Mouse (Mus musculus) neutrophil, adult 5-6 weeks (primary cell): ENCODE measurements around the gene Plbd1. TPM values are rescaled to one million over a fixed set of nuclear protein-coding genes. Genes with fewer than 3 reads are reported as not detected.

ENCODE experiments used
- ATAC-seq: fragments of 151-379, 151-347 bp; 2 replicates; pipeline ENCODE4 v1.8.0; 2017; ENCODE audit warnings: mild to moderate bottlenecking, moderate TSS enrichment; ENCODE audit not compliant: insufficient number of reproducible peaks, poor library complexity, low FRiP score, severe bottlenecking; ENCODE audit errors: extremely low read depth
- total RNA-seq: library from RNA; stranded (forward); fragments of 200-1000 nt; gene quantifications from 2 replicates; pipeline ENCODE4 v1.2.3, GENCODE M21; 2017

Plbd1 gene
- total RNA-seq, 1 experiment from 2014 or later: 276 TPM

GRCm38 (mm10) chr6:136655786-136656185 lies 5.9 kb downstream of the Plbd1 start:
- no peak for ATAC-seq

DNA sequence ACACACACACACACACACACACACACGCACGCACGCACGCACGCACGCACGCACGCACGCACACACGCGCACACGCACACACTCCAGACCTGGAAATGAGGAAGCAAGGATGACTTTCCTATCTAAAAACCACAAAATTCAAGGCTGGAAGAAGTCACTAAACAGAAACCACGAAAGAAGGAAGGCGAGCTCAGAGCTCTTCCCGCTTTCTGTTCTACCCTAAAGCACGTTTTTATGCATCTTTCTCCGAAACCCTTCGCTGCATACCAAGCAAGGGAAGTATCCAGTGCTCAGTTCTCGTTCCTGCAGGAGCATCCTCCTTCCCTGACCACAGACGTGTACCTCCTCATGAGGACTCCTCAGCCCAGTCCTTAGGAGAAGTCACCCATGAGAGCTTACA lies 7.3 kb downstream of the Plbd1 start:
- no peak for ATAC-seq

- peak; percentile 76 for ATAC-seq
Observed at GRCm38 (mm10) chr6:136653331-136653730, 8.4 kb downstream of the Plbd1 start.

DNA sequence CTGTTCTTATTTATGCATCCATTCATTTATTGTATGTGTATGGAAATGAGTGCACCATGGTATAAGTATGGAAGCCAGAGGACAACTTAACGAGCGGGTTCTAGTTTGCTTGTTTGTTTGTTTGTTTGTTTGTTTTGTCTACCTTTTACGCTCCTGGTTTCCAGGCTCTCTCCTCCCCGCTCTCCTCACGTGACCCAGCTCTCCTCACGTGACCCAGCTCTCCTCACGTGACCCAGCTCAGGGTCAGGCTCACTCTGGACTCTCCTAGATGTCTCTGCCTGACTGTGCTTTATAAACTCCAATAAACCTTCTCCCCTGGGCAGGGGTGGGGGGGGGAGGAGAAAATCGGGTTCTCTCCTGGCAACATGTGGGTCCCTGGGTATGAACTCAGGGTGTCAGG lies 11.1 kb downstream of the Plbd1 start:
- no peak for ATAC-seq

- ATAC-seq: no peak
Observed at GRCm38 (mm10) chr6:136647455-136647861, 14.3 kb downstream of the Plbd1 start.

DNA sequence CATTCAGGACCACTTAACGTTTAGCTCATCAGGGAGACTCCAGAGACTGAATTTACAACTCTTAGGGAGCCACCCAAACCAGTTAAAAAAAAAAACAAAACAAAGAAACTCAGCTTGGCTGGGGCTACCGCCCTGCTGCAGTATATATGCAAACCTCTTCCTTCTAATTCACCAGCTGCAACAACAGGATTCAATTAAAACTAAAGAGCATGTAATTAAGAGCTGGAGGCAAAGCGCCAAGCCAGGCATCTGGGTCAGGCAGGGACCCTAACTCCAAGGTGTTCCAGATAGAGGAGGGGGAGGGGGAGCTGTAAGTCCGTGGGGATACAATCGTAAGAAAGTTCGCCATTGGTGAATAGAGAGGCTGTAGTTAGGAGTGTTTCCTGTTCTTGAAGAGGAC lies 15.5 kb downstream of the Plbd1 start:
- ATAC-seq: no peak

DNA sequence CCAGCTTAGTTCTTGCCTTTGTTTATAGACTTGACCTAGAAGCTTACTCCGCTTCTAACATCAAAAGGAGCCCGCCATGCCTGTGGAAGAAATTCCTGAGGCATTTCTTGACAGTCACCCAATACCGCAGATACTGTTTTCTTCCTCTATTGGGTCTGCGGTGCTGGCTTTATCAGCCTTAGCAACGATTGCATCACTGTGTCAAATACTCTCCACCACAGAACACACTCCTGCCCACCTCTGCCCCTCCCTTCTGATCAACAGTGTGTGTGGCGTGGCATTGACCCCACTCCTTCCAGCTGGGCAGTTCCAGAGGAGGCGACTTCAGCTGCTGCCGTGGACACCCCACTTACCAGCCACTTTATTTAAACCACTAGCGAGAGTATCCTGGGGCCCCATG lies 16.0 kb downstream of the Plbd1 start:
- peak; percentile 17; the same call in 1 of the 2 replicates for ATAC-seq

DNA sequence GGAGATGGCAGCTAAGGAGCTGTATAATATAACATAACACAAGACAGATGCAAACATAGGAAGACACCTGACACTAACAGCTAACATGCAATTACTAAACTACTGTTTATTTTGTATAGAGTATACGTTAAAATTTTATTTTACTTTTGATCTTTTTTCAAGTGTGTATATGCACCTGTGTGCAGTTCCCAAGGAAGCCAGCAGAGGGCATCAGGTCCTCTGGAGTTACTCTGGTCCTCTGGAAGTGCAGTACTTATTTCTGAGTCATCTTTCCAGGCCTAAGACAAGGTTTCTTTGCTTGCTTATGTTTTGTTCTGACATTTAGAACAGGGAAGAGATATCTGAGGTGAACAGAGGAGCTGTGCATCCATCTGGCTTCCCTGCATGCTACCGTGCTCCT lies 17.6 kb downstream of the Plbd1 start:
- ATAC-seq: peak; percentile 69

GRCm38 (mm10) chr6:136634982-136635381 lies 26.7 kb downstream of the Plbd1 start:
- ATAC-seq: no peak

GRCm38 (mm10) chr6:136633719-136634118 lies 28.0 kb downstream of the Plbd1 start:
- ATAC-seq: no peak

- no peak for ATAC-seq
Observed at GRCm38 (mm10) chr6:136633154-136633553, 28.6 kb downstream of the Plbd1 start.

DNA sequence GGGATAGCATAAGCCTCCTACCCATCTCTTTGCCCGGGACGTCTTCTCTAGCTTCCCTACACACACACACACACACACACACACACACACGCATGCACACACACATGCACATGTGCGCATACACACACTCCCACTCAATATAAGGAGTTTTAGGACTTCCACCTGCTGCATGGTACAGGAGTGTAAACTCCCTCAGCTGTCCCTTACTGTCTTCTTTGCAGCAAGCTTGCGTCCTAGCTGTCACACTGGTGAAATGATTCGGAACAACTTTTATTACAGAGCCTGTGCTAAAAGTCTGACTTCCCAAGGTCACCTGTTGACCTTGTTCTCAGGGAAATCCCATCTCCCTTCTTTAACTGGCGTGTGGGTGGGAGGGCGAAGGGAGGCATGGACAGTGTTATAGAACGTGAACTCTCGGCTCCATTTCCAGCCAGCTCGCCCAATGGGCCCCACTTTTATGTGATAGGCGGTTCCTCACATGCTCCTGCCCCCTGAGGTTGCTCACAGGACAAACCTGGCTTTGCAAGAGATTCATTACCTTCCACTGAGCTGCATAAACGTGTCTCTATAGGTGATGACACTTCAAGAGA lies 29.7 kb downstream of the Plbd1 start:
- ATAC-seq: no peak

GRCm38 (mm10) chr6:136631519-136631918 lies 30.2 kb downstream of the Plbd1 start:
- ATAC-seq: no peak

DNA sequence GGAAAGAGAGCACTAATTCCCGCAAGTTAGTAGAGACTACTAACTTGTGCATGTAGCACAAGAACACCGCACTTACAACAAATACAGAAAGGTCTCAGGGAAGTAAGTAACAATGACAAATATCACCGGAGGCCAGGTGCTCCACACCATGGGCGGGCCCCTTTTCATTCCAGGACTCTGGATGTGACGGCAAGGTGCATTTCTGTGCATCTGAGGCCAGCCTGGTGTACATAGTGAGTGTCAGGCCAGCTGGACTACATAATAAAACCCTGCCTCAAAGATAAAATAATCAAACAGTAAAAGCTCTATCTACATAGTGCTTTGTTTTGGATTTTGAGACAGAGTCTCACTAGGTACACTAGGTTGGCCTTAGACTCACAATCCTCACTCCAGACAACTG lies 32.1 kb downstream of the Plbd1 start:
- no peak for ATAC-seq

GRCm38 (mm10) chr6:136625421-136625820 lies 36.3 kb downstream of the Plbd1 start:
- ATAC-seq: no peak

- ATAC-seq: peak; percentile 56; the same call in 1 of the 2 replicates
Observed at GRCm38 (mm10) chr6:136620361-136621139, 41.2 kb downstream of the Plbd1 start.

GRCm38 (mm10) chr6:136614156-136614555 lies 47.6 kb downstream of the Plbd1 start:
- ATAC-seq: no peak

DNA sequence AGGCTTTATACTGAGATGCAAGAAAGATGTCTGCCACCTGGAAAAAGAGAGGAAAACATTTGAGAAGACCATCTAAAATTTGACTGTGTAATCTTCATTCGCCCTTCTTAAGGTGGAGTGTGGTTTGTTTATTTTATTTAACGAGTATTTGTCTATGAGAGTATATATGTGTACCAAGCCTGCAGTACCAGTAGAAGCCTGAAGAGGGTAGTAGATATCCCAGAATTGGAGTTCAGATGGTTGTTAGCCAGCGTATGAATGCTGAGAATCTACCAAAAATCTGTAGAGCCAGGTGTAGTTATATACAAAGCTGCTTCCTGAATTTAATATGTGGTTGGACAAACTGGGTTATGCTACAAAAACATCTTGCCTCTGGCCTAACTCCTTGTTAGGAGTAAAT lies 49.4 kb downstream of the Plbd1 start:
- ATAC-seq: no peak

DNA sequence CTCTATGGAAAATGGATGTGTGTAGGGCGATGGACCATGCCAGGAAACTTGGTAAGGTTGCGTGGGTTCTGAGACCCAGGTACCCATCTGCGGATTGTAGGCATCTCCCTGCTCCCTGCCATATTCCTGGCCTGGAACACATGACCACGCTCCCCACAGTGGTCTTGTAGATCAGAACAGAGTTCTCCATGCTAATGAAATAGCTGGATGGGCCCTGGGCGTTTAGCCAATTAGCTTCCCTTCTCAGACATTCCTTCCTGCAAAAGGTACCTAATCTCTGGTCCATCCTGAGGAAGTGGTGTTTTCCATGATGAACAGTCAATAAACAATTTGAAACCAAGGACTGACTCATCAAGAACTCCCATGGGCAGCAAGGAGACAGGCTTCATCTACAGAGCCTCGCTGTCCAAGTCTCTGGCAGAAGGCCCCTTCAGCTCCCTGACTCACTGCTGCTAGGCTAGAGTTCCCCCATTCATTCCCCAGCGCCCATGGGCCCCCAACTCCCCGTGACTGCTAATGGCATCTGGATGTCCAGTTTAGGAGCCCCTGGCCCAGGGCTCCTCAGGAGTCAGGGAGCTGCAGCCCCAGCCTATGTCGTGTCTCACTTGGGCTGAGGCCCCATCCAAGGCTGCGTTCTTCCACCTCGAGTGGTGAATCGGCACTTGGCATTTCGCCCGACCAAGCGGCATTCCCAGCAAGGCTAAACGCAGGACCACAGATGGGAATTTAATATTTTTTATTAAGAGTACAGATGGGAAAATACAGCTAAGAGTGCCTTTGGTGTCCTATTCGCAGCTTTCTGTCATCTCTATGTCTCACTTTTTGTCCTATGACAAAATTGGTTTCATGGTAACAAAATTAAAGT lies 50.1 kb downstream of the Plbd1 start:
- ATAC-seq: no peak

- ATAC-seq: no peak
Observed at GRCm38 (mm10) chr6:136602601-136603000, 59.1 kb downstream of the Plbd1 start.
